Mouse (Mus musculus): ENCODE measurements around the gene Arsb.

- no peak for TF ChIP-seq POLR2A (IDR thresholded peaks at IDR 0.05; ENCODE audit: borderline replicate concordance, insufficient read depth, low read length)
- no peak for TF ChIP-seq CTCF (IDR thresholded peaks at IDR 0.05; ENCODE audit: borderline replicate concordance, insufficient read depth, low read depth, low read length)
Observed at GRCm38 (mm10) chr13:93848615-93849014, 77.2 kb downstream of the Arsb start.

Measured in cerebellum, adult 2 months (tissue).